Mouse (Mus musculus) adipose tissue, adult 10 weeks (tissue): Measurements from ENCODE around the gene Me3. TPM values are rescaled to one million over a fixed set of nuclear protein-coding genes. Genes with fewer than 3 reads are reported as not detected.

ENCODE experiments used
- polyA plus RNA-seq: library from polyadenylated mRNA; stranded (reverse); fragments of 350-450 nt; fragmentation: Illumina TruSeq; extraction: RNeasy Lipid Tissue Mini Kit (QIAGEN cat#74804); gene quantifications from one replicate; pipeline ENCODE4 v1.2.3, GENCODE M21; 2014; ENCODE audit warnings: low read depth, low replicate concordance

The Me3 gene
- 4.7 TPM for polyA plus RNA-seq

DNA sequence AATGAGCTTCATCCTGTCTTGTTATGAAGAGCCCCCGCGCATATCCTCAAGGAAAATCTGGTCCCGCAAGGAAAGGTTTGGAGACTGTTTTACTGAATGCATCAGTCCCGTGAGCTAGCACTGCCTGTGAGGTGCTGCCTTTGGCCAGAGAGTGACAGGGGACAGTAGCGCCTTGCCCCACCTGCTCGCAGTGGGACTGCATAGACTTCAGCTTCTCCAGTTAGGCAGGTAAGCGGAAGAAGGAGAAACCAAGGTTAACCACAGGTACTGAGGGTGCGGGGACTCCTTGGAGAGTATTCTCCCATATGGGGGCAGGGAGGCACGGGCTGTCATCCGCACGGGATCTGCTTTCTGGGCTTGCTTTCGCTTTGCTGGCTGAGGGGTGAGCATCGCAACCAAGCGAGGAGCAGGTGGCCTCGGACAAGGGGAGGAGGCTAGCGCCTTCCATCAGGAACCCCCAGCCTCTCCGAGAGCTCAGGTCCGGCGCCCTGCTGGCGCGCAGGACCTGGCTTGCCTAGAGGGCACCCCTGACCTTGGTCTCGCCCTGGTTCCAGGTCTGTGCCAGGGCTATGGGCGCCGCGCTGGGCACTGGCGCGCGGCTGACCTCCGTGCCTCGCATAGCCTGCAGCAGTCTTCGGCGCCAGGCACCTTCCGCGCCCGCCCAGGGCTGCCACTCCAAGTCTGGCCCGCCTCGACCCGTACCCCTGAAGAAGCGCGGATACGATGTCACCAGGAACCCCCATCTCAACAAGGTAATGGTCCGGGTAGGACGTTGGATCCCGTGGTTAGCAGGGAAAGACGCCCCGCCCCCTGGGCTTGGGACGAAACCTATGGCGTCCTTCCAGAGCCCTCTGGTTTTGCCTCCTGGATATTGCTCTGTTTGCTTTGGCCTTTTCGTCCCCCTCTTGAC, at the start of gene Me3:
Me3 (plus strand) TSS at position 51 of the 910 bp plus-strand sequence.

DNA sequence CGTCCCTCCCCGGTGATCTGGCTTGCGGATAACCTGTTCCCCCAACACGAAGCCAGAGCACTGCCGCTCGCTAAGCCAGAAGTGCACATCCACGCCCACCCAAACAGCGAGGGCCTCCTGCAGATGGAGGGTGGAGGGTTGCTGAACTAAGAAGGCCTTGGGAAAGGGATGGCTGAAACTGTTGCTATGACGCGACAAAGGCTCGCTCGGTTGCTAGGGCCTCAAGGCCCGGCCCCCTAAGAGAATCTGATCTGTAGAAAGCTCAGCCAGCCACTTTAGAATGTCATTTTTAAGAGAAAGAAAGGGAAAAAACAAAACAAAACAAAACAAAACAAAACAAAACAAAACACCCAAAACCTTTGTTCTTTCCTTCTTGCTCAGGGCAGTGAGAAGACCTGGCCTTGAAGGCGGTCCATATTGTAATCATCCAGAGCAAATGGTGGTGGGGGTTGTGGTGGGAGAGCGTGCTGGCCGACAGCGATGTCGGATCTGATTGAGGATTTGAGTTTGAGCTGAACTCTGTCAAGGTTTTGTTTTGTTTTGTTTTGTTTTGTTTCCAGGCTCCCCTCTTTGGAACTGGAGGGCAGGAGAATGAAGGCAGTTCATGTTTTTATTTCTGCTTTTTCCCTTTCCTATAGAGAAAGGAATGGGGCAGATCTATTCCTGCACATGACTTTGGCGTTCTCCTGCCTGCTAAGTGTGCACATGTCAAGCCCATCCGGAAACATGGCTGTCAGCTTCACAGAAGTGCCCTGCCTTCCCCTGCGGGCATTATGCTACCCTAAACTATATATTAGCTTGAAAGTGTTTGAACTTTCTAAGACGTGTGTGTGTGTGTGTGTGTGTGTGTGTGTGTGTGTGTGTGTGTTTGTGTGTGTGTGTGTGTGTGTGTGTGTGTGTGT, 271.5 kb downstream of the Me3 start, which contains the start of gene Ccdc81:
Ccdc81 (minus strand) TSS at position 188 of the 902 bp plus-strand sequence.

Other genes starting within 250 kb of the Me3 start
- gene Tmem135, start 228.2 kb upstream of the Me3 start, polyA plus RNA-seq: 64.4 TPM
- 72.4 TPM for gene Fzd4, start 228.0 kb upstream of the Me3 start, polyA plus RNA-seq
- gene Prss23, start 105.2 kb upstream of the Me3 start, polyA plus RNA-seq: 100.0 TPM